Mouse (Mus musculus): ENCODE data around the gene Lpin3. TPM values are rescaled to one million over a fixed set of nuclear protein-coding genes. Genes with fewer than 3 reads are reported as not detected.

The Lpin3 gene
- total and polyA plus RNA-seq, 3 experiments: 1.1 TPM; not detected in 2

GRCm38 (mm10) chr2:160849617-160850240, 30.7 kb upstream of the Lpin3 start:
- H3K4me2 ChIP-seq (ENCODE audit: insufficient read depth, low read depth, poor library complexity, severe bottlenecking): no peak overlapping the region
- no peaks in the 10 kb centered on the region for H3K27me3 ChIP-seq (replicated peaks)
- H3K9ac ChIP-seq (ENCODE audit: insufficient read depth, low read depth): no peak overlapping the region
- H3K9me3 ChIP-seq (replicated peaks; ENCODE audit: low read length): no peaks in the 10 kb centered on the region
- no peaks in the 10 kb centered on the region for H3K36me3 ChIP-seq (replicated peaks in 1 of 2; ENCODE audit: control insufficient read depth in 1 of 2, insufficient read depth in 1 of 2, low read length in 1 of 2)
- DNase-seq (ENCODE audit: extremely low read depth): no peak
- no peaks in the 10 kb centered on the region for H3K4me1 ChIP-seq (ENCODE audit: control insufficient read depth in 1 of 2, insufficient read depth in 2 of 2)
- no peak for TF ChIP-seq RAD21 (IDR thresholded peaks at IDR 0.05; ENCODE audit: low read depth, low read length)
- TF ChIP-seq POLR2AphosphoS2 (IDR thresholded peaks at IDR 0.05; ENCODE audit: low read depth, low read length): no peak
- TF ChIP-seq USF1 (IDR thresholded peaks at IDR 0.05; ENCODE audit: low read depth, low read length): no peak
- no peak for TF ChIP-seq MAZ (IDR thresholded peaks at IDR 0.05; ENCODE audit: low read depth, low read length)
- no peak for TF ChIP-seq CTCF (conservative IDR thresholded peaks at IDR 0.05 in 1 of 2, IDR thresholded peaks at IDR 0.05 in 1 of 2; ENCODE audit: low read depth in 2 of 2, low read length in 2 of 2)
- dilution Hi-C loops (cut with MboI; ENCODE audit: extremely low pct_ligation_motif_present, extremely low pct_unique_long_range_greater_than_20kb, low sequenced_read_pairs): no loop called here
- H3K27ac ChIP-seq (ENCODE audit: insufficient read depth, low read depth): no peak overlapping the region
- in situ Hi-C loops (cut with MboI; ENCODE audit: low pct_ligation_motif_present, low pct_unique_long_range_greater_than_20kb, low sequenced_read_pairs): no loop called here
- H3K79me2 ChIP-seq (replicated peaks; ENCODE audit: control insufficient read depth, extremely low read depth, insufficient read depth, poor library complexity, severe bottlenecking): no peaks in the 10 kb centered on the region
- no peak overlapping the region for H3K4me3 ChIP-seq (replicated peaks in 1 of 3; ENCODE audit: low read depth in 2 of 3, low read length in 2 of 3, poor library complexity in 1 of 3)

DNA sequence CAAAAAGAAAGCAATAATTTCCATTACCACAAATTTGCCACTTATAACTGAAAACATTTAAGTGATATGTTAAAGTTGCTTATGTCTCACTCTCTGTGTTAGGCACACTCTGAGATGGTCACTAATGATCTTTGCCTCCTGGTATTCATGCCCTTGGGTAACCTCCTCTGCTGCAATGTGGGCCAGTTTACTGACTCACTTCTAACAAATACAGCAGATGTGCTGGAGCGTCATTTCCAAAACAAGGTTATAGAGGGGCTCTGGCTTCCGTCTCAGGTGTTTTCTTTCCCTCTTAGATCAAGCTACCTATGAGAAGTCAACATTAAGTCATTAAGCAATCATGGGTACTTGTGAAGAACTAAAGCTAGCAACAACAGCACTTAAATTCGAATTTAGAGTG, 30.1 kb upstream of the Lpin3 start:
- no peak for TF ChIP-seq MAFK (IDR thresholded peaks at IDR 0.05; ENCODE audit: insufficient replicate concordance, low read length)
- no peak for TF ChIP-seq USF1 (IDR thresholded peaks at IDR 0.05; ENCODE audit: low read depth, low read length)
- TF ChIP-seq CHD2 (IDR thresholded peaks at IDR 0.05; ENCODE audit: low read length): no peak
- no peak for TF ChIP-seq HCFC1 (IDR thresholded peaks at IDR 0.05; ENCODE audit: low read depth, low read length)
- no peak for TF ChIP-seq ZMIZ1 (IDR thresholded peaks at IDR 0.05; ENCODE audit: low read depth, low read length)
- no peak for TF ChIP-seq TCF12 (IDR thresholded peaks at IDR 0.05; ENCODE audit: low read depth, low read length)
- no peak for TF ChIP-seq JUND (conservative IDR thresholded peaks at IDR 0.05; ENCODE audit: low read depth, low read length)
- TF ChIP-seq KAT2A (IDR thresholded peaks at IDR 0.05; ENCODE audit: insufficient replicate concordance, low read length): no peak
- no peak for TF ChIP-seq IRF4 (IDR thresholded peaks at IDR 0.05; ENCODE audit: low read depth, low read length)
- TF ChIP-seq USF2 (conservative IDR thresholded peaks at IDR 0.05; ENCODE audit: low read depth, low read length): no peak
- Histone ChIP-seq H3K4me1 (ENCODE audit: control insufficient read depth in 1 of 2, insufficient read depth in 2 of 2) (no peaks in the 10 kb centered on the region), H3K9me3 (replicated peaks; ENCODE audit: low read length) (no peaks in the 10 kb centered on the region), H3K27ac (ENCODE audit: insufficient read depth, low read depth) (no peak overlapping the region), H3K79me2 (replicated peaks; ENCODE audit: control insufficient read depth, extremely low read depth, insufficient read depth, poor library complexity, severe bottlenecking) (no peaks in the 10 kb centered on the region), H3K4me2 (ENCODE audit: insufficient read depth, low read depth, poor library complexity, severe bottlenecking) (no peak overlapping the region), H3K27me3 (replicated peaks) (no peaks in the 10 kb centered on the region), H3K9ac (ENCODE audit: insufficient read depth, low read depth) (no peak overlapping the region), H3K36me3 (replicated peaks in 1 of 2; ENCODE audit: control insufficient read depth in 1 of 2, insufficient read depth in 1 of 2, low read length in 1 of 2) (no peaks in the 10 kb centered on the region), H3K4me3 (replicated peaks in 1 of 3; ENCODE audit: low read depth in 2 of 3, low read length in 2 of 3, poor library complexity in 1 of 3) (no peak overlapping the region)
- in situ Hi-C loops (cut with MboI; ENCODE audit: low pct_ligation_motif_present, low pct_unique_long_range_greater_than_20kb, low sequenced_read_pairs): no loop called here
- dilution Hi-C loops (cut with MboI; ENCODE audit: extremely low pct_ligation_motif_present, extremely low pct_unique_long_range_greater_than_20kb, low sequenced_read_pairs): no loop called here
- DNase-seq (ENCODE audit: extremely low read depth): no peak

- dilution Hi-C loops (cut with MboI; ENCODE audit: extremely low pct_ligation_motif_present, extremely low pct_unique_long_range_greater_than_20kb, low sequenced_read_pairs): no loop called here
- no peak for DNase-seq (ENCODE audit: extremely low read depth)
These were observed 25.8 kb upstream of the Lpin3 start for GRCm38 (mm10) chr2:160854687-160855086.

More at GRCm38 (mm10) chr2:160854687-160855086, 25.8 kb upstream of the Lpin3 start:
- Histone ChIP-seq H3K27ac (ENCODE audit: insufficient read depth, low read depth) (no peak overlapping the region), H3K79me2 (replicated peaks; ENCODE audit: control insufficient read depth, extremely low read depth, insufficient read depth, poor library complexity, severe bottlenecking) (no peaks in the 10 kb centered on the region), H3K36me3 (replicated peaks in 1 of 2; ENCODE audit: control insufficient read depth in 1 of 2, insufficient read depth in 1 of 2, low read length in 1 of 2) (no peaks in the 10 kb centered on the region), H3K4me1 (ENCODE audit: control insufficient read depth in 1 of 2, insufficient read depth in 2 of 2) (no peaks in the 10 kb centered on the region), H3K4me2 (ENCODE audit: insufficient read depth, low read depth, poor library complexity, severe bottlenecking) (no peak overlapping the region), H3K9ac (ENCODE audit: insufficient read depth, low read depth) (no peak overlapping the region), H3K9me3 (replicated peaks; ENCODE audit: low read length) (no peaks in the 10 kb centered on the region), H3K4me3 (replicated peaks in 1 of 3; ENCODE audit: low read depth in 2 of 3, low read length in 2 of 3, poor library complexity in 1 of 3) (no peak overlapping the region), H3K27me3 (replicated peaks) (no peaks in the 10 kb centered on the region)
- in situ Hi-C loops (cut with MboI; ENCODE audit: low pct_ligation_motif_present, low pct_unique_long_range_greater_than_20kb, low sequenced_read_pairs): no loop called here
- no peak for TF ChIP-seq CHD1 (IDR thresholded peaks at IDR 0.05; ENCODE audit: low read depth, low read length)
- no peak for TF ChIP-seq BHLHE40 (IDR thresholded peaks at IDR 0.05; ENCODE audit: low read depth, low read length)
- no peak for TF ChIP-seq KAT2A (IDR thresholded peaks at IDR 0.05; ENCODE audit: insufficient replicate concordance, low read length)
- no peak for TF ChIP-seq ZC3H11A (IDR thresholded peaks at IDR 0.05; ENCODE audit: low read depth, low read length)
- TF ChIP-seq GABPA (IDR thresholded peaks at IDR 0.05; ENCODE audit: insufficient replicate concordance, low read depth, low read length): no peak
- TF ChIP-seq ZNF384 (IDR thresholded peaks at IDR 0.05; ENCODE audit: low read depth, low read length): no peak
- TF ChIP-seq ETS1 (conservative IDR thresholded peaks at IDR 0.05; ENCODE audit: low read depth, low read length): no peak

Measured in CH12.LX (cell line).